Mouse (Mus musculus): ENCODE results near the gene Klhl7.

Klhl7 gene

GRCm38 (mm10) chr5:24169881-24170280, 69.5 kb downstream of the Klhl7 start:
- DNase-seq (ENCODE audit: low read depth, low spot score): no peak

GRCm38 (mm10) chr5:24172092-24172491, 71.7 kb downstream of the Klhl7 start:
- DNase-seq (ENCODE audit: low read depth, low spot score): no peak

- DNase-seq (ENCODE audit: low read depth, low spot score): no peak
These were observed 81.3 kb downstream of the Klhl7 start for GRCm38 (mm10) chr5:24181514-24182295.

GRCm38 (mm10) chr5:24182296-24182734, 81.9 kb downstream of the Klhl7 start:
- DNase-seq (ENCODE audit: low read depth, low spot score): no peak

- no peak for DNase-seq (ENCODE audit: low read depth, low spot score)
These were observed 82.7 kb downstream of the Klhl7 start for GRCm38 (mm10) chr5:24183096-24183495.

GRCm38 (mm10) chr5:24184011-24184410, 83.6 kb downstream of the Klhl7 start:
- no peak for DNase-seq (ENCODE audit: low read depth, low spot score)

DNA sequence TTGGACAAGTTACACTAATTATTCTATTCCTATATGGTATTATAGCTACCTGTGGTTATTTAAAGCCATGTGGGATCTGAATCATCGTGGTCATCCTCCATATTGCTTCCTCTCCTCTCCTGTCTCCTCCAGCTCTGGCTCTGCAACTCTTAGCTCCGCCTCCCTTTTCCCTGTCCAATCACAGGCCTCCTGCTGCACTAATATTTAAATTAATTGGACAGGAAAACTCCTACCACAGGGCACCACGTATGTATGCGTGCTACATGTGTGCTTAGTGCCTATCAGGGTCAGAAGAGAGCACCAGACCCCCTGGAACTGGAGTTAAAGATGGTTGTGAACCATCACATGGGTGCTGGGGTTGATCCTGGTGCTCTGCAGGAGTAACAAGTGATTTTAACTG, 88.1 kb downstream of the Klhl7 start:
- DNase-seq (ENCODE audit: low read depth, low spot score): no peak

DNA sequence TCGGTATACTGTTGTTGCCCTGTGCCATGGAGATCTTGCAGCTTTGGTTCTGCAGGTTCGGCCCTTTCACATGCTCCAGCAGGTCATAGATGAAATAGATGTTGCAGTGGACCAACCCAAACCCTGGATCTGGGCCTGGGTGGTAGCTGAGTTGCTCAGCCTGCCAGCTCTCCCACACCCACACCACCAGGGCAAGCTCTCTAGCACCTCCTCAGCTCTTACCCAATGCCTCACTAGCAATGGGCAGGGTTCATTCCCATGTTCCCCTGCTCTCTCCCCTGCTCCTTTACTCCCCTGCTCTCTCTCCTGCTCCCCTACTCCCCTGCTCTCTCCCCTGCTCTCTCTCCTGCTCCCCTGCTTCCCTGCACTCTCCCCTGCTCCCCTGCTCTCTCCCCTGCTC, 91.4 kb downstream of the Klhl7 start:
- DNase-seq (ENCODE audit: low read depth, low spot score): no peak

GRCm38 (mm10) chr5:24201006-24201405, 100.6 kb downstream of the Klhl7 start:
- DNase-seq (ENCODE audit: low read depth, low spot score): no peak

GRCm38 (mm10) chr5:24202492-24202891, 102.1 kb downstream of the Klhl7 start:
- no peak for DNase-seq (ENCODE audit: low read depth, low spot score)

GRCm38 (mm10) chr5:24203266-24203665, 102.9 kb downstream of the Klhl7 start:
- no peak for DNase-seq (ENCODE audit: low read depth, low spot score)

- DNase-seq (ENCODE audit: low read depth, low spot score): no peak
These were observed 107.6 kb downstream of the Klhl7 start for GRCm38 (mm10) chr5:24207965-24208364.

DNA sequence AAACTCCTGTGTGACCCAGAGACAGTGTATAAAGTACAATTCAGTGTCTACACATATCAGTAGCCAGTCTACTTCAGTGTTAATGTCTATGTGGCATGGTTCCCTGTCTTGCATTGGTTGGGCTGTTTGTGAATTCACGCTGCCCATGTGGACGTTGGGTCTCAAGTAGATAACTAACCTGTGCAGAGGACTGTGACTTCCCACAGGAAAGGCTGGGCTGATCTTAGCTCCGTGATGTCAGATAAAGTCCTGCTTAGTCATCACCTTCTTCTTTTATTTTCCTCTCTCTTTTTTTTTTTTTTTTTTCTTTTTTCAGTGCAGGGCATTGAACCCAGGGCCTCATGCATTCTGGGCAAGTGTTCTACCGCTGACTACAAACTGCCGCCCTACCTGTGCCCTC, 108.1 kb downstream of the Klhl7 start:
- DNase-seq (ENCODE audit: low read depth, low spot score): no peak
